Mouse (Mus musculus): ENCODE data around the gene Gpr160. TPM values are rescaled to one million over a fixed set of nuclear protein-coding genes. Genes with fewer than 3 reads are reported as not detected.
"Not testable (repeated sequence)": the region's sequence is repeated elsewhere in the genome, so short reads cannot be mapped to it uniquely, and the experiment has no call there.

Gpr160 gene
- polyA plus RNA-seq, 1 experiment: 35.8 TPM

GRCm38 (mm10) chr3:30845755-30846154, 10.0 kb upstream of the Gpr160 start:
- WGBS: 55% methylated on average over 2 of the region's 2 CpGs
- no peak overlapping the region for H3K4me3 ChIP-seq (ENCODE audit: low read depth, low read length)
- H3K27ac ChIP-seq (ENCODE audit: insufficient read depth, low read depth, low read length): no peak overlapping the region
- H3K4me1 ChIP-seq (ENCODE audit: control insufficient read depth, insufficient read depth, insufficient read length, low read length): peaks cover 21% of the 10 kb centered on the region; the same call in 1 of the 2 replicates
- no peaks in the 10 kb centered on the region for H3K27me3 ChIP-seq (ENCODE audit: control insufficient read depth, insufficient read depth, low read length)
- no peaks in the 10 kb centered on the region for H3K36me3 ChIP-seq (ENCODE audit: control insufficient read depth, insufficient read depth, low read length)
- TF ChIP-seq POLR2A (IDR thresholded peaks at IDR 0.05; ENCODE audit: low read depth, low read length): no peak
- TF ChIP-seq CTCF (IDR thresholded peaks at IDR 0.05; ENCODE audit: extremely low read depth, insufficient read length, insufficient replicate concordance, low read depth, low read length): no peak

- no peak for TF ChIP-seq POLR2A (IDR thresholded peaks at IDR 0.05; ENCODE audit: low read depth, low read length)
- TF ChIP-seq CTCF (IDR thresholded peaks at IDR 0.05; ENCODE audit: extremely low read depth, insufficient read length, insufficient replicate concordance, low read depth, low read length): no peak
- H3K27ac ChIP-seq (ENCODE audit: insufficient read depth, low read depth, low read length): peak overlapping the region; percentile 82
- no peak overlapping the region for H3K4me3 ChIP-seq (ENCODE audit: low read depth, low read length)
- no peaks in the 10 kb centered on the region for H3K27me3 ChIP-seq (ENCODE audit: control insufficient read depth, insufficient read depth, low read length)
- no peaks in the 10 kb centered on the region for H3K36me3 ChIP-seq (ENCODE audit: control insufficient read depth, insufficient read depth, low read length)
- 20% methylated on average over 1 of the region's 1 CpGs for WGBS
- peaks cover 21% of the 10 kb centered on the region; the same call in 1 of the 2 replicates for H3K4me1 ChIP-seq (ENCODE audit: control insufficient read depth, insufficient read depth, insufficient read length, low read length)
These were observed 8.3 kb upstream of the Gpr160 start for GRCm38 (mm10) chr3:30847413-30847812.

- Histone ChIP-seq H3K27me3 (ENCODE audit: control insufficient read depth, insufficient read depth, low read length) (no peaks in the 10 kb centered on the region), H3K4me1 (ENCODE audit: control insufficient read depth, insufficient read depth, insufficient read length, low read length) (peaks cover 21% of the 10 kb centered on the region; the same call in 1 of the 2 replicates), H3K27ac (ENCODE audit: insufficient read depth, low read depth, low read length) (no peak overlapping the region), H3K36me3 (ENCODE audit: control insufficient read depth, insufficient read depth, low read length) (no peaks in the 10 kb centered on the region), H3K4me3 (ENCODE audit: low read depth, low read length) (no peak overlapping the region)
- TF ChIP-seq POLR2A (IDR thresholded peaks at IDR 0.05; ENCODE audit: low read depth, low read length) (no peak), CTCF (IDR thresholded peaks at IDR 0.05; ENCODE audit: extremely low read depth, insufficient read length, insufficient replicate concordance, low read depth, low read length) (no peak)
- WGBS: 73% methylated on average over 6 of the region's 6 CpGs
These were observed 4.3 kb upstream of the Gpr160 start for GRCm38 (mm10) chr3:30851422-30851821.

- TF ChIP-seq POLR2A (IDR thresholded peaks at IDR 0.05; ENCODE audit: low read depth, low read length): no peak
- TF ChIP-seq CTCF (IDR thresholded peaks at IDR 0.05; ENCODE audit: extremely low read depth, insufficient read length, insufficient replicate concordance, low read depth, low read length): no peak
- Histone ChIP-seq H3K27me3 (ENCODE audit: control insufficient read depth, insufficient read depth, low read length) (no peaks in the 10 kb centered on the region), H3K4me1 (ENCODE audit: control insufficient read depth, insufficient read depth, insufficient read length, low read length) (peaks cover 6% of the 10 kb centered on the region; the same call in 1 of the 2 replicates), H3K27ac (ENCODE audit: insufficient read depth, low read depth, low read length) (peak overlapping the region; percentile 41; the same call in 1 of the 2 replicates), H3K4me3 (ENCODE audit: low read depth, low read length) (no peak overlapping the region), H3K36me3 (ENCODE audit: control insufficient read depth, insufficient read depth, low read length) (no peaks in the 10 kb centered on the region)
- 31% methylated on average over 5 of the region's 5 CpGs for WGBS
These were observed 2.2 kb upstream of the Gpr160 start for GRCm38 (mm10) chr3:30853596-30853995.

GRCm38 (mm10) chr3:30859599-30859998, 3.8 kb downstream of the Gpr160 start:
- H3K27me3 ChIP-seq (ENCODE audit: control insufficient read depth, insufficient read depth, low read length); H3K36me3 ChIP-seq (ENCODE audit: control insufficient read depth, insufficient read depth, low read length); H3K4me3 ChIP-seq (ENCODE audit: low read depth, low read length); H3K27ac ChIP-seq (ENCODE audit: insufficient read depth, low read depth, low read length); H3K4me1 ChIP-seq (ENCODE audit: control insufficient read depth, insufficient read depth, insufficient read length, low read length): not testable (repeated sequence)
- WGBS: 94% methylated on average over 8 of the region's 8 CpGs

GRCm38 (mm10) chr3:30860705-30861104, 5.0 kb downstream of the Gpr160 start:
- no peaks in the 10 kb centered on the region for H3K36me3 ChIP-seq (ENCODE audit: control insufficient read depth, insufficient read depth, low read length)
- H3K27me3 ChIP-seq (ENCODE audit: control insufficient read depth, insufficient read depth, low read length): no peaks in the 10 kb centered on the region
- WGBS: 65% methylated on average over 4 of the region's 4 CpGs
- H3K4me1 ChIP-seq (ENCODE audit: control insufficient read depth, insufficient read depth, insufficient read length, low read length): peaks cover 3% of the 10 kb centered on the region; the same call in 1 of the 2 replicates
- H3K27ac ChIP-seq (ENCODE audit: insufficient read depth, low read depth, low read length): no peak overlapping the region
- TF ChIP-seq CTCF (IDR thresholded peaks at IDR 0.05; ENCODE audit: extremely low read depth, insufficient read length, insufficient replicate concordance, low read depth, low read length) (no peak), POLR2A (IDR thresholded peaks at IDR 0.05; ENCODE audit: low read depth, low read length) (no peak)
- H3K4me3 ChIP-seq (ENCODE audit: low read depth, low read length): no peak overlapping the region

GRCm38 (mm10) chr3:30863712-30864435, 8.1 kb downstream of the Gpr160 start:
- peak overlapping the region; percentile 41; the same call in 1 of the 2 replicates for H3K27ac ChIP-seq (ENCODE audit: insufficient read depth, low read depth, low read length)
- WGBS: 57% methylated on average over 5 of the region's 5 CpGs

More at GRCm38 (mm10) chr3:30863712-30864435, 8.1 kb downstream of the Gpr160 start:
- no peak for TF ChIP-seq POLR2A (IDR thresholded peaks at IDR 0.05; ENCODE audit: low read depth, low read length)
- Histone ChIP-seq H3K4me3 (ENCODE audit: low read depth, low read length) (no peak overlapping the region), H3K27me3 (ENCODE audit: control insufficient read depth, insufficient read depth, low read length) (no peaks in the 10 kb centered on the region), H3K4me1 (ENCODE audit: control insufficient read depth, insufficient read depth, insufficient read length, low read length) (peaks cover 3% of the 10 kb centered on the region; the same call in 1 of the 2 replicates), H3K36me3 (ENCODE audit: control insufficient read depth, insufficient read depth, low read length) (0 out of 2 replicates have a peak, but pooled peaks cover 1% of the 10 kb centered on the region)
